Mouse (Mus musculus): ENCODE results near the gene Fabp7.
A peak's percentile ranks its signal among the peaks of the same experiment; 100 is the strongest.

The Fabp7 gene

GRCm38 (mm10) chr10:57784876-57785150 is at the start of gene Fabp7:
Fabp7 (plus strand) TSS chr10:57784881.
- DNase-seq = no peak

DNA sequence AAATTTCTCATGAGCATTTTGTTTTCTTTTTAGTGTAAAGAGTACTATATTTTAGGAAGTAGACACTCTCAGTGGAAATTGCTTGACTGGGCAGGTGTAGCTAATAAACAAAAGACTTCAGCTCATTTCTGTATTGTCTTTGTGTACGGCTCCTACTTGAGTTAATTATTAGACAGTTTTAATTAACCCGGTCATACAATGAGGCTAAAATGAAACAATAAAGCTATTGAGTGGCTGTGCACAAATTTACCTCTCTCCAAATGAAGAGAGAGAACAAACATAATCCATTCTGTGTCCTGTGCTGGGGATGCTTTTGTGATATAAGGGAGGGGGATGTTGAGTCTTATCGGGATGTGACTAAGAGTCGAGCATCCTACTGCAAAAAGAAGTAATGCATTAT is 43.9 kb upstream of the Fabp7 start:
- no peak for DNase-seq

GRCm38 (mm10) chr10:57741351-57741750 is 43.3 kb upstream of the Fabp7 start:
- DNase-seq = no peak

DNA sequence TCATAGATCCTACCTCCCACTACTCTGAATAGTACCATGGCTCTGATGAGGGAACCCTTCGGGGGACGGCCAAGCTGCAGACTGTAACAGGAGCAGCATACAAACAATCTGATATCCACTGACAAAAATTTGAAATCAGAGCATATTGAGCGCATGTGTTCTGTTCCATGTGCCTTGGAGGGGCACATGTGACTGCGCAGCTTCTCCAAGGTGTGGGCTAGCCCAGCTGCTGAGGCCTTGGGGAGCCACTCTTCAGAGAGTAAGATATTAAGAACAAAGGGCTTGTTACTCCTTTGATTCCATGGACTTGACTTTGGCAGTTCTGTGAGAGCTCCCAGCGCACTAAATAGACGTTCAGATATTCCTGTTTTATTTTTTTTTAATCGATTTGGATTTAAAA is 41.6 kb upstream of the Fabp7 start:
- DNase-seq = no peak

- peak; percentile 39 for DNase-seq
Observed at GRCm38 (mm10) chr10:57743606-57744016, 41.1 kb upstream of the Fabp7 start.

- no peak for DNase-seq
Observed at GRCm38 (mm10) chr10:57744128-57744765, 40.4 kb upstream of the Fabp7 start.

- DNase-seq = no peak
Observed at GRCm38 (mm10) chr10:57745452-57745851, 39.2 kb upstream of the Fabp7 start.

- DNase-seq = no peak
Observed at GRCm38 (mm10) chr10:57747127-57747526, 37.6 kb upstream of the Fabp7 start.

- DNase-seq = no peak
Observed at GRCm38 (mm10) chr10:57753343-57753742, 31.3 kb upstream of the Fabp7 start.

- DNase-seq = no peak
Observed at GRCm38 (mm10) chr10:57755201-57755736, 29.4 kb upstream of the Fabp7 start.

DNA sequence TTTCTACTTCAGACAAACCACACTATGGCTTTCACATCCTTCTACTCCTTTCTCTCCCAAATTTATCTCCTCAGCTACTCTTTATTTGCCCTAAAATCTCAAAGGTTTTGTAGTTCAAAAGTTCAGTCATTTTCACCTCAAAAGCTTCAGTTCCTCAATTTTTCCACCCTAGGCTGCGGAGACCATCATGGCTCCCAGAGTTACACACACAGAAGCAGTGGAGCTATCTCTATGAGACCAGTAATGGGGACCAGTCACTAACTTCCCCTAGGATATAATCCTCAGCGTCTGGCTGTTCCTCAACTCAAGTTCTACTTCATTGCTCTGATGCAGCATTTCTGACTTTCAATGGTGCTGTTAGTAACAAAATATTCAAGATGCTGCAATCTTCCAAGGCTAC is 25.7 kb upstream of the Fabp7 start:
- DNase-seq = no peak

- DNase-seq = no peak
Observed at GRCm38 (mm10) chr10:57760694-57761093, 24.0 kb upstream of the Fabp7 start.

DNA sequence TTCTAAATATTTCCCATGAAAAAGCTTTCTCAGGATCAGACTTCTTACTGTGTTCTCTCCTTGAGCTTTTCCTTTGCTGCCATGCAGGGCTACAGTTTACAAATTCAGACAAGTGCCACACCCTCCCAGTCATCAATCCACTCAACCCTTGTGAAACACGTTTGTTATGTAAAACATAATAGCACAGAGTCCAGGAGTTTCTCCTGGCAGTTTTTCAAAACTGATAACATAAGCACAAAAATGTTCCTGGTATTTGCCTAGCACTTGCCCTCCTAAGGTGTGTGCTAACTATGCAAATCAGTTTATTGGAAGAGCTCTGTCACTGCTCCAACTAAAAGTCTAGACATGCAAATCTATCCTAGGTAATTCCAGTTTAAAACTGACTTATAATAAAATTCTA is 21.6 kb upstream of the Fabp7 start:
- DNase-seq = no peak

GRCm38 (mm10) chr10:57783289-57784130 is 1.2 kb upstream of the Fabp7 start:
- DNase-seq = no peak

- peak; percentile 58 for DNase-seq
Observed at GRCm38 (mm10) chr10:57784131-57784875, 378 bp upstream of the Fabp7 start.

GRCm38 (mm10) chr10:57785552-57785951 is 871 bp downstream of the Fabp7 start:
- no peak for DNase-seq

DNA sequence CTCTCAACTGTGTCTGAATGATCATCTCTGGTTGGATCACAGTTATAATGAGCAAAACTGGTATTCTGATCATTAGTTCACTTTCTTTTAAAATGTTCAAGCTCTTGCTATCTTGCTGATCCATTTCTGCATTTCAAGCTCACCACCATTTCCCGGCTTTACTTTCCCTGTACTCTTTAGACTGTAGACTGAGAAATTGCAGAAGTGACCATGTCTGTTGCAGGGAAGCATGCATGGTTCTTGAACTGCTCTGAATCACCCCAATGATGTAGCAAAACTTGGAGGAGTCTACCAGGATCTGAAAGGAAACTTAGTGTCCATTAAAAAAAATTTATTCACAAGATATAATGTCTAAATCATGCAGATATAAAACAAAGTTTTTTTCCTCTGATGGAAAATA is 8.3 kb downstream of the Fabp7 start:
- DNase-seq = no peak

DNA sequence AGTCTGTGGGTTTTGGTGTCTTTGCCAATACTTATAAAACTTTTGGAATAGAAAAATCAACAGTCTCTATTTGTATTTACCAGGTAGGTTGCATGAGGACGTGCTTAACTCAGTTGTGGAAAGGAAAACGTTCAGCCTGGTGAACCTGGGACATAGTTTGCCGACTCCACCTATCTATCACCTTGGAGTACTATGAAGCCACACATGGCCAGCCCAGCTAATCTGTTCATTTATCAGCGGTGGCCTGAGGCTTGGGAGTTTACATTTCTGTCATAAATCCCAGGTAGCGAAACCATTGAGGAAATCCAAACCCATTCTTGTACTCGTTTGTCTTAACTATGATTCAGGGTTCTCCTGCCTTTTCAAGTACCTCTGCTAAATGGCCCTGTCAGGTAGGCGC is 9.3 kb downstream of the Fabp7 start, which contains the start of gene Smpdl3a:
Smpdl3a (plus strand) TSS at position 318 of the 400 bp plus-strand sequence.
- DNase-seq = no peak

- peak; percentile 62 for DNase-seq
Observed at GRCm38 (mm10) chr10:57794491-57795461, 10.1 kb downstream of the Fabp7 start.

DNA sequence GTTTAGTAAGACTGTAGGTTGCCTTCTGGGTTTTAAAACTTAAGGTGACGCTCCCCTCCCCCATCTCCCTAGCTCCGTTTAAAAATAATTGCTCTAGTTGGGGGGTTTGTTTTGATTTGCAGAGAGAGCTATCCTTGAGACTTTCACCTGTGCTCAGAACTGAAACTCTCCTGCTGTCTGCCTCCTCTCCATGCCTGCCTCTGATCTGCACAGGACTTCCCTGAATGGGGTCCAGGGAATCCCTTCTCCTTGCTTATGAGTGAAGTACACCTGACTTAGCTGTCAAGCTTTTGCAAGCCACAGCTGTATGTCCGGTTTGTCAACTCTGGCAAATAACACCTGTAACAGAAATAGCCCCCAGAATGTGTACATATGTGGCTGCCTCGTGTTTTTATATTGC is 10.9 kb downstream of the Fabp7 start:
- peak; percentile 9 for DNase-seq

GRCm38 (mm10) chr10:57796057-57796456 is 11.4 kb downstream of the Fabp7 start:
- DNase-seq = peak; percentile 29

DNA sequence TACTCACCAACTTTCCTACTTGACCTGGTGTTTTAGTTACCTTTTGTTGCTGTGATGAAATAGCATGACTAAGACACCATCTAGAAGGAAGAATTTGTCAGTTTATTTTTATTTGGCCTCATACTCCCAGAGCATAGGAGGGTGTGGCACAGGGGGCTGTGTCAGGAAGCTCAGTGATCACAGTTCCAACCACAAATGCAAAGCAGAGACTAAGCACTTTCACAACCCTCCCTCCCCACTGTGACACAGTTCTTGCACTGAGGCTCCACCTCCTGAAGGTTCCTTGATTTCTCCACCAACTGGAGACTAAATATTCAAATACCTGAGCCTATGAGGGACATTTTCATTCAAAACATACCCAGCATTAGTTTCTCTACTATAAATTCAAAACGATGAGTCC is 14.8 kb downstream of the Fabp7 start:
- DNase-seq = no peak
